Mouse (Mus musculus): ENCODE results near the gene Rrnad1. TPM values are rescaled to one million over a fixed set of nuclear protein-coding genes. Genes with fewer than 3 reads are reported as not detected.
"Not testable (repeated sequence)": the region's sequence is repeated elsewhere in the genome, so short reads cannot be mapped to it uniquely, and the experiment has no call there.

The Rrnad1 gene
- total RNA-seq, 2 experiments from 2014 or later, result 17.7 to 19.0 TPM

- DNase-seq (ENCODE audit: low spot score in 2 of 2), result no peak
- intact Hi-C loops (cut with DNase I), result no loop called here
These were observed 29.4 kb downstream of the Rrnad1 start for GRCm38 (mm10) chr3:87901036-87901624.

- intact Hi-C loops (cut with DNase I), result no loop called here
These were observed 30.7 kb downstream of the Rrnad1 start for GRCm38 (mm10) chr3:87899776-87900175.

DNA sequence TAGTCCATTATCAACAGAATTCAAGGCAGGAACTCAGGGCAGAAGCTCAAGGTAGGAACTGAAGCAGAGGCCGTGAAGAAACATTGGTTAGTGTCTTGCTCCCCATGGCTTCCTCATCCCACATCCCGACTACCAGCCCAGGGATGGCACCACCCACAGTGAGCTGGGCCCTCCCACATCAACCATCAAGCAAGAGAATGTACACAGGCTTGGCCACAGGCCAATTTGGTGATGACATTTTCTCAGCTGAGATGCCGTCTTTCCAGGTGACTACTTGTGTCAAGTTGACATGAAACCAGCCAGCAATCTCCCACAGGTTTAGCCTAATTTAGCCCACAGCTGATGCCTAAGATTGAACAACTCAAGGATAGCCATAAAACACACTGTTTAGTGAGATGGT, 31.3 kb downstream of the Rrnad1 start:
- DNase-seq (ENCODE audit: low spot score in 2 of 2), result no peak

More at GRCm38 (mm10) chr3:87899776-87900175, 30.7 kb downstream of the Rrnad1 start:
- DNase-seq (ENCODE audit: low spot score in 2 of 2), result no peak

GRCm38 (mm10) chr3:87893367-87893905, 37.1 kb downstream of the Rrnad1 start:
- intact Hi-C loops (cut with DNase I), result no loop called here
- no peak for DNase-seq (ENCODE audit: low spot score in 2 of 2)

More for the DNA sequence above, 31.3 kb downstream of the Rrnad1 start:
- intact Hi-C loops (cut with DNase I), result no loop called here

DNA sequence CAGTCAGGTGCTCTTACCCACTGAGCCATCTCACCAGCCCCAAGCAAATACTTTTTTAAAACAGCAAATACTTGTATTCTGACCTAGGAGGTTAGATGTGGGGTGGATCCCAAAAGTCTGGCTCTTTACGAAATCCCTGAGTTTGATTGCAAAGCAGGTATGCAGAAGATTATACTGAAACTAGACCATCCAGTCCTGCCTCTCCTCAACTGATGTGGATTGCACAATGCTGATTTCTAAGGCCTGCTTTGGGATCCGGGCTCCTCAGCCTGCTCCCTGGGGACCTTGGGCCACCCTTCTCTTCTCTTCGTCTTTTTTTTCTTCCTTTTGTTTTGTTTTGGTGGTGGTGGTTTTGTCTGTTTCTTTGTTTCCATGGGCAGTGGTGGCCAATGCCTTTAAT, 39.0 kb downstream of the Rrnad1 start:
- DNase-seq (ENCODE audit: low spot score in 2 of 2), result no peak
- intact Hi-C loops (cut with DNase I), result no loop called here

DNA sequence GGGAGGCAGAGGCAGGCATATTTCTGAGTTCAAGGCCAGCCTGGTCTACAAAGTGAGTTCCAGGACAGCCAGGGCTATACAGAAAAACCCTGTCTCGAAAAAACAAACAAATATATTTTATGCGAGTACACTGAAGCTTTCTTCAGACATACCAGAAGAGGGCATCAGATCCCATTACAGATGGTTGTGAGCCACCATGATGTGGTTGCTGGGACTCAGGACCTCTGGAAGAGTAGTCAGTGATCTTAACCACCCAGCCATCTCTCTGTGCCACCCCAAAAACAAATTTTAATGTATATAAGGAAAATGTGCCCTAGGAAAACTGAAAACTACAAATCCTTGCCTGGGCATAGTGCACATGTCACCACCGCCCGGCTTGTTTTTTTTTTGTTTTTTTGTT, 43.1 kb downstream of the Rrnad1 start:
- DNase-seq (ENCODE audit: low spot score in 2 of 2); intact Hi-C loops (cut with DNase I): not testable (repeated sequence)

- intact Hi-C loops (cut with DNase I), result no loop called here
These were observed 44.1 kb downstream of the Rrnad1 start for GRCm38 (mm10) chr3:87886416-87886815.

DNA sequence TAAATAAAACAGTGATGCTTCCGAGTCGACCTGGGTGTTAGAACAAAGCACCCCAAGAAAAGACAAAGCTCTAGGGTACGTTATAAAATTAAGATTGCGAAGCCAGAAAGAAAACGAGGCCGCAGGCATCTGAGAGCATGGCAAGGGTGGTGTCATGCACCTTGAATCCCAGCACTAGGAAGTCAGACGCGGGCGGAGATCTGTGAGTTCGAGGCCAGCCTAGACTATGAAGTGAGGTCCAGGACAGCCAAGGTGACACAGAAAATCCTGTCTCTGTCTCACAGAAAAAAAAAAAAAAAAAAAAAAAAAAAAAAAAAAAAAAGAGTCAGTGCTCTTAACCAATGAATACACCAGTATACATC, 44.5 kb downstream of the Rrnad1 start:
- intact Hi-C loops (cut with DNase I), result no loop called here
- no peak for DNase-seq (ENCODE audit: low spot score in 2 of 2)

More at GRCm38 (mm10) chr3:87886416-87886815, 44.1 kb downstream of the Rrnad1 start:
- DNase-seq (ENCODE audit: low spot score in 2 of 2), result no peak

DNA sequence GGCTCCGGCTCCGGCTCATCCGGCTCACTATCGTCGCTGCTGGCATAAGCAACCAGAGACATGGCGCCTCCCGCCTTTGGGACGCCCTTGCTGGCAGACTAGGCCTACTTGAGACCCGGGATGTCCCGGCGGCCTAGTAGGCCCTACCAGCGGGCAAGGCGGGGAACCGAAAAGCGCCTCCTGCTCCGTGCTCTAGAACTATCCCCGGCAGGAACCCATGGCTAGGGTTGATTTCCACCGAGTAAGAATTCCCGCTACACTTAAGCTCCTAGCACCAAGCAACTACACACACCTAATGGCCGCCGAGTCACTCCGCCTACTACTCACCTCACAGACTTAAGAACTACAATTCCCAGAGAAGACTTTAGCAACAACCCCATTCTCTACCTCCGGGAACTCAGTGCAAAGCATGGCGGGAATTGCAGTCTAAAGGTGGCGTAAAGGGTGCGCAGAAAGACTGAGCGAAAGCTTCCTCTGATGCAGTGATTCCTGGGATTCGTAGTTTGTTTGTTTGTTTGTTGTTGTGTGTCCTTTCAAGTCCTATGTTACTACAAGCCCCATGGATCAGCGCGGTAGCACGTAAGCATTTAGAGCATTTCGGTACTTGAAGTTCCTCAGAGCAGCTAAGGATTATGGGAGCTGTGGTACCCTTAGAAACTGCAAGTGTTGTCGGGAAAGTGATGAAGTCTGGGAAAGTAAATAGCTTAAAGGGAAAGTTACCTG, 45.1 kb downstream of the Rrnad1 start, which contains the start of gene Prcc:
Prcc (minus strand) TSS at position 328 of the 723 bp plus-strand sequence.
- intact Hi-C loops (cut with DNase I), result loop anchor here (2.0 kb wide), 1 partner anchor 45 kb away; the partner anchor contains the start of genes Isg20l2 and Rrnad1
- DNase-seq (ENCODE audit: low spot score in 2 of 2), result peak; percentile 92 to 99

- intact Hi-C loops (cut with DNase I), result loop anchor here (2.0 kb wide), 1 partner anchor 46 kb away; the partner anchor contains the start of genes Isg20l2 and Rrnad1
- DNase-seq (ENCODE audit: low spot score in 2 of 2), result peak; percentile 34 to 60
These were observed 45.7 kb downstream of the Rrnad1 start for GRCm38 (mm10) chr3:87884708-87885251.

- intact Hi-C loops (cut with DNase I), result loop anchor here (2.0 kb wide), 1 partner anchor 47 kb away; the partner anchor contains the start of genes Isg20l2 and Rrnad1
These were observed 46.2 kb downstream of the Rrnad1 start for GRCm38 (mm10) chr3:87884291-87884690.

GRCm38 (mm10) chr3:87877730-87878129, 52.8 kb downstream of the Rrnad1 start:
- DNase-seq (ENCODE audit: low spot score in 2 of 2), result no peak
- intact Hi-C loops (cut with DNase I), result no loop called here

More at GRCm38 (mm10) chr3:87884291-87884690, 46.2 kb downstream of the Rrnad1 start:
- DNase-seq (ENCODE audit: low spot score in 2 of 2), result no peak

Other genes with a start within 250 kb of the Rrnad1 start
- under 1 TPM; 0.21 to 0.55 TPM for gene Lrrc71, start 182.1 kb downstream of the Rrnad1 start, total RNA-seq (2021)
- under 1 TPM in 1 of 2 experiments, not detected in 1; 0.61 TPM for gene Ntrk1, start 135.6 kb downstream of the Rrnad1 start, total RNA-seq (2021)
- under 1 TPM; 0.57 to 0.66 TPM for gene Insrr, start 133.8 kb downstream of the Rrnad1 start, total RNA-seq (2021)
- gene Pear1, start 106.4 kb downstream of the Rrnad1 start, total RNA-seq (2021), result 1 to 10 TPM; 7.3 to 9.1 TPM
- gene Sh2d2a, start 84.0 kb downstream of the Rrnad1 start, total RNA-seq (2021), result not detected
- gene Prcc, start 45.1 kb downstream of the Rrnad1 start, total RNA-seq (2021), result 10 to 100 TPM; 64.4 to 65.9 TPM
- 100 to 1,000 TPM; 130 to 139 TPM for gene Hdgf, start 24.4 kb downstream of the Rrnad1 start, total RNA-seq (2021)
- 10 to 100 TPM; 45.5 to 48.5 TPM for gene Mrpl24, start 11.2 kb downstream of the Rrnad1 start, total RNA-seq (2021)
- gene Isg20l2, start 403 bp downstream of the Rrnad1 start, total RNA-seq (2021), result 10 to 100 TPM; 14.3 to 15.2 TPM
- gene Crabp2, start 17.9 kb upstream of the Rrnad1 start, total RNA-seq (2021), result 1 to 10 TPM; 5.4 to 5.9 TPM
- gene Nes, start 40.4 kb upstream of the Rrnad1 start, total RNA-seq (2021), result 10 to 100 TPM; 10.1 to 10.4 TPM
- 100 to 1,000 TPM; 297 to 331 TPM for gene Bcan, start 69.5 kb upstream of the Rrnad1 start, total RNA-seq (2021)
- gene Hapln2, start 96.9 kb upstream of the Rrnad1 start, total RNA-seq (2021), result 1 to 10 TPM; 1.3 TPM
- gene Gpatch4, start 112.4 kb upstream of the Rrnad1 start, total RNA-seq (2021), result 10 to 100 TPM; 15.5 to 16.5 TPM
- gene Naxe, start 127.8 kb upstream of the Rrnad1 start, total RNA-seq (2021), result 10 to 100 TPM; 60.8 to 64.2 TPM
- gene Ttc24, start 147.6 kb upstream of the Rrnad1 start, total RNA-seq (2021), result not detected
- 1 to 10 TPM in 1 of 2 experiments, under 1 TPM in 1; 0.66 to 1.2 TPM for gene Iqgap3, start 151.3 kb upstream of the Rrnad1 start, total RNA-seq (2021)
- gene Mef2d, start 211.7 kb upstream of the Rrnad1 start, total RNA-seq (2021), result 100 to 1,000 TPM; 196 to 201 TPM

Data from left cerebral cortex, postnatal 14 days (tissue).